Mouse (Mus musculus): ENCODE data around the gene 6430548M08Rik. TPM values are rescaled to one million over a fixed set of nuclear protein-coding genes. Genes with fewer than 3 reads are reported as not detected.

6430548M08Rik gene
- polyA plus RNA-seq, 1 experiment from 2014 or later: 36.8 TPM

DNA sequence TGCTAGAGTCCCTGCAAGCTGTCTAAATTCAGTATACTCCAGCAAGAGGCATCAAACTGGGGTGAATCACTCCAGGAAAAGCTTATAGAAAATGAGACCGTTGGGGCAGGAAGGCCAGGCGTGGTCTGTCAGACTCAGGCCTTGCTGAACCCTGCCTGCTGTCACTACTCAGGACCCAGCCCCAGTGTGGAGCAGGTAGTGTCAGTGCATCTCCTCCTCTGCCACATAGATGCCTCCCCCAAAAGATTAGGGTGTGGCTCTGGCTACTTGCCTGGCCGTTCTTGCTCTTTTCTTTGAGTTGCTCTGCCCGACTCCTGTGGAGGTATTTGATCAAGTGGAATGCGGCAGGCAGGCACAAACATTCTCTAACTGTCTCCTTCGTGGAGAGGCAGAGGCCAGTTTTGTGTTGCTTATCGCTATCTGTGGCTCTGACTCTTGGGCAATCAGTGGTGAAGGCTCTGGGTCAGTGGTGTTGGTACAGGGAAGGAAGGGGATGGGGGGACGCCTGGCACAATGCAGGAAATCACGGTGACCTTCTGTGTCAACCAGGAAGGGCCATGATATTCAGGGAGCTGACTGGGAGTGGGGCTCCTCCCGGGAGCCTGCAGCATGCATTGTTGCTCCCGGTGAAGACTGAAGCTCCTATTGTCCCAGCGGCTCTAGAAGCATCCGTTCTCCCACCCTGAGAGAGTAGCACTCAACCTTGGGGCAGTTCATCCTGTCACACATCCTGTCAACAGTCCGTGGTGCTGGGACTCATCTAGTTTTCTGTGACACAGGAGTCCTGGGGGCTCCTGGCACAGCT lies 12.6 kb downstream of the 6430548M08Rik start:
- no peaks in the 10 kb centered on the region for H3K36me3 ChIP-seq
- H3K4me1 ChIP-seq (replicated peaks): peaks cover 34% of the 10 kb centered on the region
- WGBS: 25% methylated on average over 14 of the region's 14 CpGs
- ATAC-seq (ENCODE audit: low FRiP score, low read depth): no peak
- no peak overlapping the region for H3K4me2 ChIP-seq
- no peak overlapping the region for H3K4me3 ChIP-seq
- no peaks in the 10 kb centered on the region for H3K9me3 ChIP-seq
- no peak overlapping the region; the same call in none of the 2 replicates for H3K27ac ChIP-seq (replicated peaks)
- H3K27me3 ChIP-seq: no peaks in the 10 kb centered on the region
- no peak overlapping the region for H3K9ac ChIP-seq

DNA sequence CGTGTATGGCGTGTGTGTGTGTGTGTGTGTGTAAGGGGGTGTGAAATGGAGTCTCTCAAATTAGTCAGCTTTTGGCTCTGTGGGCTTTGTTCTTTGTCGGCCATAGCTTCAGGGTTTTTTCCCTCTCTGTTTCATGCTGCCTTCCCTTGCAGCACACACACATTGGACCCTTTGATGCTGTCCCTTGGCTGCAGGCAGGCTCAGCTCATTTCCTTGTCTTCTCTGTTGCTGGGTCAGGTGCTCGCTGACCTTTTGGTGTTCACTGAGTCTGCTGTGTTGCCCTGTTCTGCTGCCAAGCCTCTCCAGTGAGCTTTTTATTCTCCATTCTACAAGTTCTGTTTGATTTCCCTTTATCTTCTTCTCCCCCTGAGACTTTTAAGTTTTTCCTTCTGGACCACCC lies 15.6 kb downstream of the 6430548M08Rik start:
- Histone ChIP-seq H3K4me3 (no peak overlapping the region), H3K9ac (no peak overlapping the region), H3K27me3 (no peaks in the 10 kb centered on the region), H3K9me3 (no peaks in the 10 kb centered on the region), H3K4me1 (replicated peaks) (peaks cover 27% of the 10 kb centered on the region), H3K4me2 (no peak overlapping the region), H3K27ac (replicated peaks) (no peak overlapping the region), H3K36me3 (no peaks in the 10 kb centered on the region)
- ATAC-seq (ENCODE audit: low FRiP score, low read depth): no peak
- WGBS: 54% methylated on average over 4 of the region's 4 CpGs

DNA sequence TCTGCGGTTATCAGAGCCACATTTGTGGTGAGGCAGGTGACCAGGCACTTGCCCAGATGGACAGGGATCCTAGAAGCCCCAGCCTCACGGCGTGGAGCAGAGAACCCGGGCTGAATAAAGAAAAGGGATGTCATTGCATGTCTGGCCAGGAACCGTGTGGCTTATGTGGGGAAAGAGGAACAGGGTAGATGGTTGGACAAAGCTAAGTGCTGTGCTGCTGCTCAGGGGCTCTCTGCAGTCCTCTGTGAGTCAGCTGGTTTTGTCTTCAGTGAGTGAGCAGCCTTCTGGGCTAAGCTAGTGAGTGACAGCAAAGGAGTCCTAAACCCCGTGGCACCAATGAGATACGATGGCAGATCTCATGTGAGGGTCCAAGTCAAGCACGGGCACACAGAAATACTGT lies 17.2 kb downstream of the 6430548M08Rik start:
- ATAC-seq (ENCODE audit: low FRiP score, low read depth): no peak
- H3K27ac ChIP-seq (replicated peaks): no peak overlapping the region

DNA sequence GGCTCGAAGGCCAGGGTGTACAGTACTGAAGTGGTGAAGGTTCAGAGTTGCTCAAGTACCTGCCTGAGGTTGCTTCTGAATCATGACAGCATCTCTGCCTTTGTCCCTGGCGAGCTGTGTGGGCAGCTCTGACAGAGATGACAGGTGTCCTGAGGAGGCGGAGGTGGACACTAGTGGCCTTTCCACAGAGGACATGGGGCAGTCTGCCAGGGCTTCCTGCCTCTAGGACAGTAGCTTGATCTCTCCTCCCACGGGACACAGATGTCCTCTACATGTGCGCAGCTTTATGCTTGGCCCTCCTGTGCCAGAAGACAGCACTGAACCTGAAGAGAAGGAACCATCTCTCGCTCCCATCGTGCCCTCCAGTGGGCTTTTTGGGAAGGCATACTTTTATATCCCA lies 19.2 kb downstream of the 6430548M08Rik start:
- WGBS: 84% methylated on average over 7 of the region's 7 CpGs
- Histone ChIP-seq H3K27me3 (no peaks in the 10 kb centered on the region), H3K27ac (replicated peaks) (no peak overlapping the region), H3K9me3 (no peaks in the 10 kb centered on the region), H3K9ac (no peak overlapping the region), H3K36me3 (no peaks in the 10 kb centered on the region), H3K4me3 (no peak overlapping the region), H3K4me2 (no peak overlapping the region), H3K4me1 (replicated peaks) (peaks cover 8% of the 10 kb centered on the region; the same call in 1 of the 2 replicates)
- no peak for ATAC-seq (ENCODE audit: low FRiP score, low read depth)

More for the DNA sequence above, 17.2 kb downstream of the 6430548M08Rik start:
- WGBS: 89% methylated on average over 8 of the region's 8 CpGs
- Histone ChIP-seq H3K9ac (no peak overlapping the region), H3K36me3 (no peaks in the 10 kb centered on the region), H3K4me1 (replicated peaks) (peaks cover 18% of the 10 kb centered on the region), H3K9me3 (no peaks in the 10 kb centered on the region), H3K4me3 (no peak overlapping the region), H3K27me3 (no peaks in the 10 kb centered on the region), H3K4me2 (no peak overlapping the region)

DNA sequence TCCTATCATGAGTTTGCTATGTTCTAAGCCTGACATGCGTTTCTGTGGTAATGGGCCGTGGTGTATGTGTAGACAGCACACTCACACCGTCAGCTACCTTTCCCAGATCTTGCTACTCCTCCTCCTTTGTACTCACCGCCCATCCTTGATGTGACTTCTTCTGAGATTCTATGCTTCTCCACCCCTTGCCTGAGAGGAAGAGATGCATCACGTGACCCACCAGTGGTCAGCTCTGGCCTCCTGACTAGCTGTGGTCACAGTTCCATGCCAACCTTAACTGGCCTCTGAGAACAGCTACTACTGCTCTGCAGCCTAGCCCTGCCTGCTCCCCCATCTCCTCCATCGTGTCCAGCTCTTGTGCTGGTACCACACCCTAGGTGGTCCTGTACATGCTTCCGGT lies 21.7 kb downstream of the 6430548M08Rik start:
- WGBS: 91% methylated on average over 7 of the region's 7 CpGs
- 0 out of 2 replicates have a peak, but pooled peaks cover 4% of the 10 kb centered on the region for H3K4me1 ChIP-seq (replicated peaks)
- peak; percentile 14; the same call in 1 of the 2 replicates for ATAC-seq (ENCODE audit: low FRiP score, low read depth)

DNA sequence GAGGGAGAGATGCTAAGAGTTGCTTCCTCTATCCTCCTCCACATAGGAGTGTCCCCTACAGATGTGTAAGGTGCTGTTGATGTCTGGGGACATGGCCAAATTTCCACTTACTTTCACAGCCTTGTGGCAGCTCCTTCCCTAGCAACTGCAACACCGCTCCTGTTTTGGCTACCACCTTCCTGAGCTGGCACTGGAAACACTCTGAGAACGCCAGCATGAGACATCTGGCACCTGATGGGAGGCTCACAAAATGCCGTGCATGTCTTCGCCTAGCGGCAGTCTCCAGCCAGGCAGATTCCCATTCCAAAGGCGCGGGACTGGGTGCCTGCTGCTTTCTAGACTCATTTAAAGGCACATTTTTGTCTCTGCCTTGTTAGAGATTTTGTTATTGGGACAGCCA lies 22.7 kb downstream of the 6430548M08Rik start:
- no peak overlapping the region for H3K27ac ChIP-seq (replicated peaks)
- no peaks in the 10 kb centered on the region for H3K9me3 ChIP-seq
- 39% methylated on average over 7 of the region's 7 CpGs for WGBS
- no peak for ATAC-seq (ENCODE audit: low FRiP score, low read depth)
- H3K9ac ChIP-seq: no peak overlapping the region
- no peak overlapping the region for H3K4me3 ChIP-seq
- H3K27me3 ChIP-seq: no peaks in the 10 kb centered on the region
- no peaks in the 10 kb centered on the region for H3K36me3 ChIP-seq
- H3K4me1 ChIP-seq (replicated peaks): 0 out of 2 replicates have a peak, but pooled peaks cover 4% of the 10 kb centered on the region
- H3K4me2 ChIP-seq: no peak overlapping the region

More for the DNA sequence above, 21.7 kb downstream of the 6430548M08Rik start:
- no peak overlapping the region for H3K27ac ChIP-seq (replicated peaks)
- no peaks in the 10 kb centered on the region for H3K27me3 ChIP-seq
- H3K9ac ChIP-seq: no peak overlapping the region
- no peak overlapping the region for H3K4me2 ChIP-seq
- no peak overlapping the region for H3K4me3 ChIP-seq
- H3K36me3 ChIP-seq: no peaks in the 10 kb centered on the region
- no peaks in the 10 kb centered on the region for H3K9me3 ChIP-seq

DNA sequence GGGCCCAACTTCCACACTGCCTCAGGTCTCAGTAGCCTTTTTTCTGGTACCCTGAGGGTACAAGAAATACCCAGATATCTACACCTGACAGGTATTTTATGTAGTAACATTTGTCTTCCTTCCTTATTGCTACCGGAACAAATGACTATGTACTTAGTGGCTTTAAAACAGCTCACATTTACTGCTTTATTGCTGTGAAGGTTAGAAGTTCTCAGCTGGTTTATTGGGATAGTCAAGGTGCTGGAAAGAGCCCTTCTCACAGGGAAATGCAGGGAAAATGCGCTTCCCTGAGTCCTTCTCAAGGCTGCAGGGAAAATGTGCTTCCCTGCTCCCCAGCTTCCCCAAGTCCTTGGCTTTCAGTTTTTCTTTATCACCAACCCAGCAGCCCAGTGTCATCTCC lies 25.0 kb downstream of the 6430548M08Rik start:
- H3K9me3 ChIP-seq: no peaks in the 10 kb centered on the region
- no peak for ATAC-seq (ENCODE audit: low FRiP score, low read depth)
- H3K4me2 ChIP-seq: no peak overlapping the region
- H3K36me3 ChIP-seq: no peaks in the 10 kb centered on the region
- no peaks in the 10 kb centered on the region for H3K27me3 ChIP-seq
- H3K4me3 ChIP-seq: no peak overlapping the region
- 92% methylated on average over 2 of the region's 2 CpGs for WGBS
- no peak overlapping the region for H3K9ac ChIP-seq
- H3K27ac ChIP-seq (replicated peaks): no peak overlapping the region
- H3K4me1 ChIP-seq (replicated peaks): peaks cover 9% of the 10 kb centered on the region

DNA sequence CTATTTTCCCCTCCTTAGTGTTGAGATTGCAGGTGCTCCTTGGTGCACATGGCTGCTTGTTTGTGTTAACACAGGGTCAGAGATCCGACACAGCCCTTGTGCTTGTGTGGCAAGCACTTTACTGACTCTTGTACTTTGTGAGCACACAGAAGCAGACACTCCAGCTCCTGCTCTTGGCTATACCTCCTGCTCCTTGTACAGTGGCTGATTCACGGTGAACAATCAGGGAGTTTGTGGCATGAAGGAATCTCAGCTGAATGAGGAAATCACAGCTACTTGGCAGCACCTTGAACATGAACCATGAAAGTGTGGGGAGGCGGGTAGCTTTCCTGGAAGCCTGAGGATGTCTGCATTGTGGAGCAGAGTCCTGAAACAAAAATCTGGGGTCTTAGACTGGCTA lies 26.8 kb downstream of the 6430548M08Rik start:
- Histone ChIP-seq H3K27ac (replicated peaks) (no peak overlapping the region), H3K4me2 (no peak overlapping the region), H3K4me1 (replicated peaks) (peaks cover 26% of the 10 kb centered on the region), H3K27me3 (no peaks in the 10 kb centered on the region), H3K9ac (no peak overlapping the region), H3K9me3 (no peaks in the 10 kb centered on the region), H3K36me3 (no peaks in the 10 kb centered on the region), H3K4me3 (no peak overlapping the region)
- ATAC-seq (ENCODE audit: low FRiP score, low read depth): no peak
- 77% methylated on average over 3 of the region's 3 CpGs for WGBS

DNA sequence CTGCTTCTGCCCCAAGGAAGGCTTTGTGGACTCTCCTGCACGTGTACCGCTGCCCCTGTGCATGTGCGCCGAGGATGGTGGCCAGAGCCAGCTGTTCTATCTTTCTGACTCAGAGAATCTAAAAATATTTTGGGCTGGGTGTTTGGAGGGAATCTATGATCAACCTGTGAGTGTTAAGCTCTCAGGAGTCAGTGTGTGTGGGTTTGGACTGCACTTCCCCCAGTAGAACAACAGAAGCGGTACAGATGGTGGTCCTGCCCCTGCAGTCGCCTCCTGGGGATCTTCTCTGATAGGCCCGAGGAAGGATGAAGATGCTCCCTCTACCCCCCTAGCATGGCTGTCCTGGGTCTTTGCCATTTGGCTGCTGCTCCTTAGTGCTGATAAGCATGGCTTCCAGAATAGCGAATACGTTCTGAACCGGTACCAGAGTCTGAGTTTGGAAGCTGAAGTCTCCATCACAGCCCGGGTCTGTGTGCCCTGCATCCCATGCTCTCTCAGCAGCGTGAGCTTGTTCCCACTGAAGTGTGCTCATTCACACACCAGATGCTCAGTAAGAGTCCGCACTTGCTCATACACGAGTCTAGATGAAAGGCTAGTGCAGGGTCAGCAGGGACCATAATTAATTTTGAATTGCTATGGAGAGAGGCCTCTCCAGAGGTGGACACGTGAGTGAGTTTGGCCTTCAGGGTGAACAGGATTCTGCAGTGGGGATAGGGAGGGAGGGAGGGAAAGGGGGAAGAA lies 30.1 kb downstream of the 6430548M08Rik start:
- peak overlapping the region; percentile 76 for H3K27ac ChIP-seq (replicated peaks)
- H3K4me1 ChIP-seq (replicated peaks): peaks cover 22% of the 10 kb centered on the region
- WGBS: 46% methylated on average over 15 of the region's 15 CpGs
- H3K27me3 ChIP-seq: no peaks in the 10 kb centered on the region
- no peaks in the 10 kb centered on the region for H3K36me3 ChIP-seq
- H3K4me3 ChIP-seq: no peak overlapping the region
- H3K9me3 ChIP-seq: no peaks in the 10 kb centered on the region
- 0 out of 2 replicates have a peak overlapping the region, but pooled peaks have one; percentile 12 for H3K4me2 ChIP-seq
- no peak overlapping the region for H3K9ac ChIP-seq
- peak; percentile 63 for ATAC-seq (ENCODE audit: low FRiP score, low read depth)

DNA sequence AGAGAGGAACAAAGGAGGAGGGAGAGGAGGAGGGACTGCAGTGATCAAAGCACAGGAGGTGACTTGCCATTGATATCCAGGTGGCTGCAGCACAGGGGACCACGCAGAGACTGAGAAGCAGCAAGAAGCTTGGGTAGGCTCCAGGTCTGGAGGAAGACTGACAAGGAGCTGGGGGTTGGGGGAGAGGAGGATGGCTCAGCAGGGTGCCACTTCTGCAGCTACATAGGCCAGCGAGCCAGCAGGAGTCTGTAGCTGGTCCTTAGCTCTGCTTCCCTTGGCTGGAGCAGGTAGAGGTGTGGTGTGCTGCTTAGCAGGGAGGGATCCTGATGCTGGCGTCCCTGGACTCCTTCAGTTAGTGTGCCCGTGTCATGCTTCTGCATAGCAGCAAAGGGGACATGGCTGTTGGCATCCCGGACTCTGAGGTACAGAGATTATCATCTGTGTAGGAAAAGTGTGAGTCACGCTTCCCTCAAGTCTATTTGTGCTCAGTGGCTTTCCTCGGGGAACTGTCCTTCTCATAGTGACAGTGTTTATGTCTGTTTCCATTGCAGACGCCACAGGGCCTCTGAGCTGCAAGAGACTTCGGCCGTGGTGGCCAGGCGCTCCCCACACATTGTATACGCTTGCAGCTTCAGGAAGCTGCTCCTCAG lies 30.8 kb downstream of the 6430548M08Rik start:
- ATAC-seq (ENCODE audit: low FRiP score, low read depth): peak; percentile 49; the same call in 1 of the 2 replicates
- H3K9ac ChIP-seq: no peak overlapping the region
- peaks cover 22% of the 10 kb centered on the region for H3K4me1 ChIP-seq (replicated peaks)
- H3K4me2 ChIP-seq: 0 out of 2 replicates have a peak overlapping the region, but pooled peaks have one; percentile 12
- peak overlapping the region; percentile 76 for H3K27ac ChIP-seq (replicated peaks)
- no peaks in the 10 kb centered on the region for H3K36me3 ChIP-seq
- 50% methylated on average over 12 of the region's 12 CpGs for WGBS
- H3K9me3 ChIP-seq: no peaks in the 10 kb centered on the region
- H3K27me3 ChIP-seq: no peaks in the 10 kb centered on the region
- no peak overlapping the region for H3K4me3 ChIP-seq

DNA sequence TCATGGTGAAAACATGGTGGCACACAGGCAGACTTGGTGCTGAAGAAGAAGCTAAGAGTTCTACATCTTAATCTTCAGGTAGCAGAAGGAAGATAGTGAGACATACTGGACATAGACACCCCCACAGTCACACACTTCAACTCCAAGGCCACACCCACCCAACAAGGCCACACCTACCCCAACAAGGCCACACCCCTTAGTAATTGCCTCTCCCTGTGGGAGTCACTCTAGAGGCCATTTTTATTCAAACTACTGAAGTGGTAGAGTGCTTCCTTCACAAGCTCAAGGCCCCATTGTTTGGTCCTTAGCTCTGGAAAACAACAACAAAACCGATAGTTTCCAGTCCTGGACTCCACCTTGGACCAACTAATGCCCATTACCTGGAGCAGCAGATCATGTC lies 32.1 kb downstream of the 6430548M08Rik start:
- no peaks in the 10 kb centered on the region for H3K27me3 ChIP-seq
- no peak overlapping the region for H3K9ac ChIP-seq
- 76% methylated on average over 1 of the region's 1 CpGs for WGBS

DNA sequence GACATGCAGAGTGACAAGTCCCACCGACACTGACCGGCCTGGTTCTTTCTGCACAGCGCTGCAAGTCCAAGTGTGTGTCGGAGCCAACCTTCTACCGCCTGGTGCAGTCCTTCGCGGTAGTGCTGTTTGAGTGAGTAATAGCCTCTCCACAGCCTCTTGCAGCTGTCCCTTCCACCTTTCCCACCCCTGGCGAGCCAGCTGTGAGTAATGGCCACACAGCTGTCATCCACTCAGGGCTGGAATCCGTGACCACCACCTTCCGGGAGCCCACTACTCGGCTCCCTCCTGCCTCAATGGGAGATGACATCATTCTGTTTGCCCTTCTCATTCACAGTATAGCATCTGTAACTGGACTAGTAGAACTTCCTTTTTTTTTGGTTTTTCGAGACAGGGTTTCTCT lies 36.1 kb downstream of the 6430548M08Rik start:
- no peak overlapping the region for H3K9ac ChIP-seq
- no peak for ATAC-seq (ENCODE audit: low FRiP score, low read depth)
- H3K4me1 ChIP-seq (replicated peaks): peaks cover 10% of the 10 kb centered on the region
- peaks cover 9% of the 10 kb centered on the region; the same call in 1 of the 2 replicates for H3K36me3 ChIP-seq
- H3K27me3 ChIP-seq: no peaks in the 10 kb centered on the region
- no peaks in the 10 kb centered on the region for H3K9me3 ChIP-seq
- WGBS: 80% methylated on average over 12 of the region's 12 CpGs
- H3K27ac ChIP-seq (replicated peaks): no peak overlapping the region
- no peak overlapping the region for H3K4me2 ChIP-seq
- no peak overlapping the region for H3K4me3 ChIP-seq

More for the DNA sequence above, 32.1 kb downstream of the 6430548M08Rik start:
- H3K4me1 ChIP-seq (replicated peaks): peaks cover 22% of the 10 kb centered on the region
- H3K4me2 ChIP-seq: no peak overlapping the region
- H3K4me3 ChIP-seq: no peak overlapping the region
- no peaks in the 10 kb centered on the region for H3K9me3 ChIP-seq
- H3K27ac ChIP-seq (replicated peaks): no peak overlapping the region
- H3K36me3 ChIP-seq: no peaks in the 10 kb centered on the region
- ATAC-seq (ENCODE audit: low FRiP score, low read depth): no peak
